Mouse (Mus musculus) heart, adult 8-10 months (tissue): ENCODE measurements at regions not wholly inside any gene's neighbourhood (a gene's known extent, or its start where the extent isn't known, plus 50 kb on each side); places are given as distances from the start of the nearest gene placed in this dataset.

Source experiments
- DNase-seq: peaks from one replicate; pipeline ENCODE4 v3.0.0; 2022; ENCODE audit warnings: low spot score

DNA sequence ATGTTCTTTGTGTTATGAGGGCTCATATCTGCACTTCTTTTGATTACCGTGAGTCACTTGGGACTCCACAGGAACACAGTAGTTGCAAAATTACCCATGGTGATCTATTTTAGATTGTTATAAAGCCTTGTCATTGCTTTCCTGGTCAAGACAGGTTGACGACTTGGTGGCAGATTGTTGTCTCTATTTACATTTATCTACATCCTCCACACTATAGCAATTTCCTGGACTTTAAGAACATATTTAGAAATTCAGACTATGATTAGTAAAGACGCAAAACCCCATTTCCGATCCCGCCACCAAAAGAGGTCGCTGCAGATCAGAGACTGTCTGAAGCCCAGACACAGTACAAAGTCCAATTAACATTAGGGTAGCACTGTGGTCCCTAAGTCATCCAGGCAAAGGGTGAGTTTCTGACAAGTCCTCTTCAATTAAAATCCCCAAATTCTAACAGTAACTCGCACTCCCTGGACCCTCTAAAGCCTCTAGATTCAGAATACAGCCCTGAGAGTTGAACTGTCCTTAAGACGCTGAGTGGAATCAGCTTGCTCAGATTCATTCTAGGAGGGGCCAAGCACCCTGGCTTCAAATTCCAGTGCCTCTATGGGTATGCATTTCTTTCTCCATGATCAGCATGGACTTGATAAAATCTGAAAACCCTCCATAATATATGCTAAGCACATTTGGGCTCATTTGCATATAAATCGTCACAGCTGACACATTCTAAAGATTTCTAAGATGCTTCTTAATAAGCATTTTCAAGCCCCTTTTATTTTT lies 461.9 kb upstream of the BC052040 start:
- no peak for DNase-seq

DNA sequence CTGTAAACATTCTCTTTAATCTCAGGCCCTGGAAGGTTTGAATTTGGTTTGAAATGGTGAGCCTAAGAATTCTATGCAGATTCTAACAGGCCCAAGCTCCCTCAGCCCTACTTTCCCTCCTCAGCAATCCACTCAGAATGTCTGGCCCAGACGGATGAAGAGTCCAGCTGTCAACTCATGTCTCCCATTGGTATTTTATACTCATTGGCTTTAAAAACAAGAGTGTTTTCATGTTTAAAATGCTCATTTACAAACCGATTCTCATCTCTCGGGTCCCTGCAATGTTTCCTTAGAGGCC lies 461.4 kb upstream of the BC052040 start:
- no peak for DNase-seq

DNA sequence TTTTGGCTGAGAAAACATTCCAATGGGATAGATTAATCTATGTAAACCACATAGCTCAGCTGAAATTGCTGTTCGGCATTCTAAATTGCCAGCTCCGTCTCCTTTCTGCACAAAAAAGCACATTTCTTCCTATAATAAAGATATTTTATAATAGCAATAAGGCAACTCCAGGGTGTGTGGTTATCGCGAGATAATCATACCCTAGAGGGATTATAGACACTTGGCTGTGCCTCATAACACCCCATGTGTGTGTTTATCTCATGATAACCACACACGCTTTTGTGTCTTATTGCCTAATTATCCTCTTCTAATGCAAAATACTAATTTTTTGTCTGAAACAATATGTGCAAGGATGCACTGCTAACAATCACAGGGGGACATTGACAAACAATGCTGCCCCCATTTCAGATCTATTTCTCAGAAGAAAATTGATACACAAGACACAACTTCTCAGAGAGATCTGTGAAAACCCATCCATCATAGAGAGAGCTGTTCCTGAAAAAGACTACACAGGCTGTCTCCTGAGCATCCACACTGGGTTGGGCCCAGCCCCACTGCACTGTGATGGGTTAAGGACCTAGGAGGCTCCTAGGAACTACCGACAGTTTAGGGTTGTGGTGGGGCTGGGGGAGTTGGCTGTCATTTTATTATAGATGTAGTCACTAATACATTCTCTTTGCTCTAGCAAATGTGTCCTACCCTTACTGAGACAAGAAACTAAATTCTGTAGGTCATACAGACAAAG lies 454.7 kb upstream of the BC052040 start:
- no peak for DNase-seq

DNA sequence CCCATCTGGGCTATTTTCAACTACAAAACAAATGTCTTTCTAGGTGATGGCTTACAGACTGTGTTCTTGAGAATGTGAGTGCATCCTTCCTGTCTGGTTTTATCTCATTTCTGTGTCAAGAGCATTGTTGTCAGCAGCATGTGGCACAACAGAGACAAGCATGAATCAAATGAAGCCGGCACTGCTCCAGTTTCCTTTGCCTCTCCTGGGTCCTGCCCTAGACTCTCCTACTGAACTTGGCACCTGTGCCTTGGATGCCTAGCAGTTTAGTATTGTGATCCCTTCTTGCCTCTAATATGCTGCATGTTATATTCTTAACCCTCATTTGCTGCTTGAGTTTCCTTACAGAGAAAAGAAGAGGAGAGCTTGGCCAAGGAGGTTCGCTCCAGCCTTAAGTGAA lies 449.8 kb upstream of the BC052040 start:
- no peak for DNase-seq

DNA sequence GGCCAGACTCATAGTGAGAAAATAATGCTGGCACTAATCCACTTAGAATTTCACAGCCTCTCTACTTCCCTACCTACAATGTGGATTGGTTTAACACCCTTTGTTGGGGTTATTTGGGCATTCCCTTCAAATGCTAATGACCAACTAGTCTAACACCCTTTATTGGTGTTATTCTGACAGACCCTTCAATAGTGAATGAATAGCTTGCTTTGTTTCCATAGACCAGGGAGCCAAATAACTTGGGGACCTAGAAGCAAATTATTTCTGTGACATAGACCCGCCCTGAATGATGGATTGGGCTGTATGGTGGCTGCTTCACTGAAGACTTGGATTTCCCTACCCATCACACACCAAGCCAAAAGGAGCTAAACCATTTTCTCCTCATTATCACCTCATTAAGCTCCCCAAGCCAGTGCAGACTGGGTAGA lies 449.3 kb upstream of the BC052040 start:
- DNase-seq, result no peak

DNA sequence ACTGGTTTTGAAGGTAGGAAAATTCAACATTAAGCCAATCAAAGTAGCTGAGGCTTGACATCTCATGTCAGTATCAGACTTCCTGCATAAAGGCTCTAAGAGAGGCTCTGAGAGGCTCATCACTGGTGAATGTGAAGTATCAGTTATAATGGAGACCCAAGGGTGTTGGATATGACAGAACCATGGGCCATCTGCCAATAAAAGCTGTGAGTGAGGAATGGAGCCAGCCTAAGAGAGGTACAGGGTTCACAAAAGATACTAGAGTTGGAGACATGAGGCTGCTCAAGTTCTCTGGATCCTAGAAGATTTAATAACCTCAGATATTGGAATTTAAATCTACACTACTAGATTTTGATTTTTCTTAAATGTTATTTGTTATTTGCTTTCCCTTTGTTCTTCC lies 440.1 kb upstream of the BC052040 start:
- no peak for DNase-seq

DNA sequence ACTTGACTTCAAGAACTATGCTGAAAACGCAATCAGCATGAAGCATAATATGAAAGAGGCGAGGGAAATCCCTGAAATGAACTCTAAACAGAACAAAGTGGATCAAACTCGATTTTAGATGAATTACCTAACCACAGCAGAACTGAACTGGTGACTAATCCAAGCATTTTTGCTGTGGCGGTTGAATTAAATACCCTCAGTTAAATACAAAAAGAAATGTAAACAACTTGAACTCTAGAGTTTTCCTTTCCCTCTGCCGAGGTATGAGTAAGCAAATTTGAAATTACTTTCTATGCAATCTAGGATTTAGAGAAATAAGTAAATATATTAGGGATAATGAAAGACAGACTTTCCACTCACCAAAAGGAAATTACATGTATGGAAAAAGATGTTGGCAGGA lies 409.4 kb upstream of the BC052040 start:
- DNase-seq, result no peak

DNA sequence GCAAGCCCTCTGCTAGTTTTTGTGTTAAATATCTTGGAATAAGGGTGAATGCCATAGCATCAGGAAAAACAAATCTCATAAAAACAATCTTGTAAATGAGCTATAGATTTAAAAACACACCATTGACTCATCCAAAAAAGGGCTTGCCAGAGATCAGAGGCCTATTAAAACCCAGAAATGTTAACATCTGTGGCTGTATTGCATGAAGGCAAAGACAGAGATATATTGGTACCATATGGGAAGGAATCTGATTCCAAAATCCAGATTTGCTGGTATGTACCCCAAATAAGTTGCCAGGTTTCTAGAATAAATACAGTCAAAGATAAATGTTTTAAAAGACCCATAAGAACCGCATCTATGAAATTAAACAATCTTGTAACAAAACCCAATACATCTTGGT lies 404.4 kb upstream of the BC052040 start:
- no peak for DNase-seq

DNA sequence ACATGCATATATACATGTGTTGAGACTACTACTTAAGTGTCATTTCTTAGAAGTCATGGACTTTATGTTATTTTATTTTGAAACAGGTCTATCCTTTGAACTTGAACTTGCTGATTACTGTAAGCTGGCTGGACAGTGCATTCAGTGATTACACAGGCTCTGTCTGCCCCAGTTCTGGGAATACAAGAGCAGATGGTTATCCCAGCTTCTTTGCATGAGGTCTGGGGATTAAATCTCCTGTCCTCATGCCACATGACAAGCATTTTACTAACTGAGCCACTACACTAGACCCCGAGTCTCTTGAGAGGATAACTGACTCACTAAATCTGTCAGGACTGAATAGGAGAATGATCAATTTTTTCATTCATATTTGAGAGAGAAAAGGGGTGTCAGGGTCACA lies 403.6 kb upstream of the BC052040 start:
- no peak for DNase-seq

DNA sequence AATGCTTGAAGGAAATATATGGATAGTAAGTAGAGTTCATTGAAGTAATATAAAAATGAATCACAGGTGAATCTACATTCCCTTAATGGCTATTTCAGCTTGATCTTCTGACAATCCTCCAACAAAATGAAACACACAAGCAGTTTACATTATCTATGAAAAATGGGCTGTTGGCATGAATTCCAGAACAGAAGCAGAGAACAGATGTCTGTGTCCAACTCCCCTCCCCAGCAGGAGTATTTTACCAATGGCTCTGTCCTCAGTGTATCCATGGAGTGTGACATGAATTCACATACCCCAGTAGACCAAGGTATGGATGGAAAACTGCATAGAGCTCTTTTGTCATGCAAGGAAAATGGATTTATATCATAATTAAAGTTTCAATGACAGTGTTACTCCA lies 370.3 kb upstream of the BC052040 start:
- DNase-seq, result no peak

DNA sequence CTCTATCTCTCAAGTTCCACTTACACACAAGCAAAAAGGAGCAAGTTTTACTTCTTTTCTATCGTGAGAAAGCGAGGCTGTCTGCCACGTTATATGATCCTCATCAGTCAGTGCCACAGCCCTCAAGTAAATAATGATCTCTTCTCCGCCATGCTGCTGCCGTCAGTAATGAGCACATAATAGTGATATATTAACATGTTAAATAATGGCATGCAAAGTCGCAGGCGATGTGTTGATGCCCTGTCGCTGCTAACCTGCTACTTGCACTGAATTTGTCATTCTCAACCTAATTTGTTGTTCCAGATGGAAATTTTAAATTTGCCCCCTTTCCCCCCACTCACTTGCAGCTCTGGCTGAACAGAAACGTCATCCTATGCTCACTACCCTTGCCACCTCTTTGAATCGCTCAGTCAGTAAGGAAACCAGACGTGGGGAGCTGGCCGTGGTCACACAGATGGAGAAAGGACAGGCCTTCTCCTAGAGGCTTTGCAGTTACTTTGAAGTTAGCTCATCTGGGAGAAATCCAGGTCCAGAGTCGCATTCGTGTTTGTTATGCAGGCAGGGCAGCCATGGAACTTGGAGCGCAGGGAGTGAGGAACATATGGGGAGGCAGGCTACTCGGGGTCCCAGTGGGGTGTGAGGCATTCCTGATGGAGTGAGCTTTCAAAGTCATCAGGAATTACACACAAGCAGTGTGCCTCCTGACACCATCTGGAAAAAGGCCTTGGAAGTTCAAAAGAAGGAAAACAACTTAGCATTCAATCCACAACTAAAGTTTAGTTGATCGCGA lies 368.1 kb upstream of the BC052040 start:
- DNase-seq, result no peak

DNA sequence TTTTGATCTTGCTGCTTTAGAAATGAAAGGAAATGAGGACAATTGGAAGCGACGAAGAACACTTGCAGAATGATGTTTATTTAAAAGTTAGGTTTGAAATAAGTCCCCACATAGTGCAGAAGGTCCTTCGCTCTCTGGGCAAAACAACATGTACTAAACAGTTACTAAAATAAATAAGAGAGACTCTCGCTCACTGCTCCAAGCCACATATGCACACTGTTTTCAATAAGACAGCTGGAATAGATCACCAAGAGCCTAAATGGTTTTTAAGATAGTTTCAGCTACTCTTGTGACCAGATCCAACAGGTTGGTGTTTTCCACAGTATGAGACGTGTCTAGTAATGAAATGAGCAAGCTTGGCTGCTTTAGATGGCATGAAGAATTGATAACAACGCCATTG lies 367.2 kb upstream of the BC052040 start:
- DNase-seq, result no peak

DNA sequence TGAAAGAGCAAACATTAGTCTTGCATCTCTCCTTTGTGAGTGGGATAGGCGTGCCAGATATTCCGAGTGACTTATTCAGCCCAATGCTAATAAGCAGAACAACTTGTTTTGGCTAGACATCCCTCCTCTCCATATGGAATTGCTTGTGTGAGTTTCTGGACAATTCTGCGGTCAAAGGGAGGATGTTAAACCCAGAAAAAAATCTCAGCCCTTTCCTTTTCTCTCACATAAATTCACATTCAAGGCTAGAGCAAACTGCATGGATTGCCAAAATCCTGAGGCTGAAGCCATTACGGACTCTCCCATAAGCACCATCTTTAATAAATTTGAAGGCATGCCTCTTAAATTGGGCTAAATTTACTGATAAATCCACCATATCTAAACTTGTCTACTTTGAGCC lies 351.5 kb upstream of the BC052040 start:
- no peak for DNase-seq

DNA sequence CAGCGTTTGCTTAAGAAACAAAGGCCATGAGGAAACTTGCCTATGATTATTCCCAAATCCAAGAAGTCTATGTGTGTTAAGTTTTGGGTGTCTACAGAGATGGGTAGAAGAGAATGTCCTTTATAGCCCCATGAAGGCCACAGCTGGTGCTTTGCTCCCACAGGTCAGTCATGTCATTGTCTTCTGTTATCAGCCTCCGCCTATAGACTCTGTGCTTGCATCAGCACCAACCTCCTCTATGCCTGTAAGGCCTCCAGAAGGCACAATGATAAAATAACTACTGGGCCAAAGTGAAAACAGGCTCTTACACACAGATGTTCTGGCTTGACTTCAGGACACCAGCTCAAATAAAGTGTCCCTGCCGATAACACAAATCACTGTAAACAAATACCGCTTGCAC lies 333.8 kb upstream of the BC052040 start:
- DNase-seq, result no peak

DNA sequence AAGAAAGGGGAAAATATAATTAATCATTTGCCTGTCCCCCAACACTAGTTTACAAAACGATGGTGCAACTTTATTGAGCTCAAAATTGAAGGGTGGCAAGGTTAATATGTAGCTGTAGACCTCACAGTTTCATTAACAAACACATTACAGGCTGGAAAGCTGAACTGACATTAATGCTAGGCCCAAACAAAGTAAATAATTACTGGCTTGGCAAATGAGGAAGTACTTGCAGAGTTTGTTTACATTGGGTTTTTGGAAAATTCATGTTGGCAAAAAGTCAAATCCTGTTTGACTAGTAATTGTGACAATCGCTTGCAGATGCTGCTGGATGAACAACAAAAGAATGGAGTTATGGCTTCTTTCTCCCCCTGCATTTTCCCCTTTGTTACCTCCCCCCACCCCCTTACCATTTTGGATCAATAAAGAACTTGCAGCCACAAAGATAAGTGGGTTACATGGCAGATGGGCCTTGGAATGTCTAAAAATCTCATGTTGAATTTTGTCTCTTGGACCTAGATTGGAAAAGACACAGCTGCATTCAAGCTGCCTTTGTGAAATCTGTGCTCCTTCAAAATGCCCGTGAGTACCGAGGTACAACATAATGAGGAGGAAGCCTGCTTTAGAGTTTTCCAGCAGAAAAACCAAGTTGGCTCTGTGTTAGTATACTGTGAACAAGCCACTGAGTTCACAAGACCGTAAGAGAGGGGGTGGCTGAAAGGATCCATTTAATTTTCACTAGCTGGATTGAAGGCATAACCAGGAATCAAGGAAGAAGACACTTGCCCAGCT lies 331.3 kb upstream of the BC052040 start:
- DNase-seq, result no peak

DNA sequence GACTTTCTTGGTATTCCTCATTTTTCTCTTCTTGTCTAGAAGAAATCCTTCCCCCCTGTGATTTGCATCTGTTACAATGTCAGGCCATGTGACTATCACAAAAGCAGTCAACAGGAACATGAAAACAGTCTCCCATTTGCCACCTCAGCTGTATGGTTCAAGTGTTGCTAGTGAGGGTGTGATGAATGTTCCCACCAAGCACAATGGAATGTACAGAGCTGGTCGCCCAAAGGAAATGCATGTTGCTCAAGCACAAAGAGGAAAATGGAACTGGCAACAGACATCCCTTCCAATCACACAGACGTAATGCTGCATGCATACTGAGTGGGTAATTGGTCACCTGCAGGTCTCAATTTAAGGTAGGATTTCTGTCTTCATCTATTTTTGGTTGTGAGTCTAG lies 324.1 kb upstream of the BC052040 start:
- DNase-seq, result no peak

DNA sequence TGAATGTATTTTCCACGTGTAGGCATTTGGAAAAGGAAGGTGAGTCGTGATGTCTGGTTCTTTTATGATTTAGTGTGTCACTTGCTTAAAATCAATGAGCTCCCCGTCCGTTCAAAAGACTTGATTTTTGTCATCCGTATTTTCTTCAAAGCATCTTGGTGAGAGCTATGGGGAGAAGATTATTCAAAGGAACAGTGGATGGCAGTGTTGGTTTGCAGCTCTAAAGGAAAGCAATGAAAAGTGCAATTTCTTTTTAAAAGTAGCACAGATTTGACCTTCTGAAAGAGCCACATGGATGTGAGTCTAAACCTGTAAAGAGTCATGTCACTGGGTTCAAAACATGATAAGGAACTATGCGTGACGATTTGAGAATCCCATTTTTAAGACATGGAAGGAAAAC lies 313.3 kb upstream of the BC052040 start:
- no peak for DNase-seq

DNA sequence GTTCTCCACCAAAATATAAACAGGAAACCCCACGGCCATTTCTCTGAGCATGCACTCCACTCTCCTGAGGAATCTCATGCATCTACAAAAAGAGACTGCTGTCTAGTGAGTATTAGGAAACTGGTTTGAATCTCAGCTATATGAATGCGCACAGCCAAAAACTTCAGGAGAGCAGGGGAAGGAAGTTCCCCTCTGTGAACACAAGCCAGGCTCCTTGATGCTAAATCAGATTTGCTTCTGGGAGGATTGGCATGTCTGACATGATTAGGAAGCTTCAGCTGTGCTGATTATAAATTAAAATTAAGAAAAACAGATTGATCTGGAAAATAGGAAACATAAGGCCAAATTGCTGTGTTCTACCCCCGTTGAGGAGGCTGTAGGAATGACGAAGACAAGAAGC lies 304.1 kb upstream of the BC052040 start:
- DNase-seq, result no peak

DNA sequence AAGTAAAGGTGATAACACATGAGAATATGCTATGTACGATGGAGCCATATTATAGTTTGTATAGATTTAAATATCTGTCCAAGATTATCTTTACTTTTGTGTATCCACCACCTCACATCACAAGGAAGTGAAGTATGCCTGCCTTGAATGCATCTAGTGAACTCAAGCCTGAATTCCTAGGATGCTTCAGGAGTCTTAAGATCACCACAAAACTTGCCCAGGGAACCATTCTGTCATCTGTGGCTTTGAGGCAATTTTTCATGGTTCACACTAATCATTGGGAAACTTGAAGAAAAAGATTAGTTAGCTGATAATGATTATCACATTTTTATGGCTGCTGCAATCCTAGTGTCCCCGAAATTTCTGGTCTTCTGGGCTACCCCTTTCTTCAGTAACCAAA lies 288.5 kb upstream of the BC052040 start:
- no peak for DNase-seq

DNA sequence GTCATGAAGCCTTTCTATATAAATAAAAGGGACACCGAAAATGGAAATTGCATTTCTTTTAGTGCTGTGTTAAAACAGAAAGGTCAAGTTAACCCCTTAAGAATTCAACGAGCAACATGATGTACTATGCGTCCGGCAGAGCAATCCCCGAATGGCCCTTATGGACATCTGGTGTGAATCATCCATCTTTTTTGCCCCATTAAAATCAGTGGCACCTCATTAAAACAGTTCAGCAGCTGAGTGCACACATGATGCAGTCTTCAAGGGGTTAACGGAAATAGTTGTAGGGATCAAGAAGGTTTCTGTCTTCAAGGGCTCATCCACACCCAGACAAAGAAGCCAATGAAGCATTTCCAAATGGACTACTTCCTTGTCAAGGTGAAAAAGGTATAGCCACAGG lies 284.1 kb upstream of the BC052040 start:
- no peak for DNase-seq

DNA sequence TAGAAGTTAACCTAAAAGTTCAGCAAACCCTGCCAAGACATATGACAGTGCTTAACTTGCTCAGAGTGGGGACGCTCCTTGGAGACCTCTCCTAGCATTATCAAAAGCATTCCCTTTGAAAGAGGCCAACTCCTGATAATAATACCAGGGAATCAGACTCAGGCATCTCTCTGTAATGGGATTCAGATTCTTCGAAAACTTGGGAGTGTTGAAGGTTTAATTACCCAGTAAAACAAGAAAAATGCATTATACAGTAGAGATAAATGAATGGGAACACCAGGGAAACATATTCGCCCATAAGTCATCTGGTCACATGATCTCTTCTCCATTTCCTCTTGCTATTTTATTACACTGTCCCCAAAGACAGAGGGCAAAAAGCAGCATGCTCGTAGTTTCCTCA lies 274.3 kb upstream of the BC052040 start:
- DNase-seq, result no peak
